Mouse (Mus musculus) heart, embryonic 12.5 days (tissue): ENCODE results near the gene Hfm1. TPM values are rescaled to one million over a fixed set of nuclear protein-coding genes. Genes with fewer than 3 reads are reported as not detected.
A peak's percentile ranks its signal among the peaks of the same experiment; 100 is the strongest.

ENCODE experiments used
- ATAC-seq: fragments of 200-750 bp; cut with Nextera tagmentation; 2 replicates; pipeline ENCODE4 v1.8.0; 2017; ENCODE audit warnings: moderate TSS enrichment, moderate library complexity; ENCODE audit not compliant: insufficient number of reproducible peaks, low FRiP score
- H3K27ac ChIP-seq: fragments of 300-500 bp; sonication (generic); 2 replicates; pipeline ENCODE4 v1.5.1; 2016; ENCODE audit warnings: mild to moderate bottlenecking, moderate library complexity; ENCODE audit not compliant: poor library complexity, severe bottlenecking
- H3K27me3 ChIP-seq: fragments of 300-500 bp; sonication (generic); replicated peaks from 2 replicates; pipeline ENCODE4 v1.6.1; 2016; ENCODE audit warnings: mild to moderate bottlenecking, moderate library complexity
- H3K36me3 ChIP-seq: fragments of 300-500 bp; sonication (generic); 2 replicates; pipeline ENCODE4 v1.6.1; 2016; ENCODE audit warnings: mild to moderate bottlenecking, moderate library complexity
- H3K4me1 ChIP-seq: fragments of 300-500 bp; sonication (generic); replicated peaks from 2 replicates; pipeline ENCODE4 v1.6.1; 2016; ENCODE audit warnings: mild to moderate bottlenecking
- H3K4me2 ChIP-seq: fragments of 300-500 bp; sonication (generic); 2 replicates; pipeline ENCODE4 v1.6.1; 2016; ENCODE audit warnings: mild to moderate bottlenecking, moderate library complexity
- H3K4me3 ChIP-seq: fragments of 300-500 bp; sonication (generic); 2 replicates; pipeline ENCODE4 v1.5.1; 2016; ENCODE audit warnings: mild to moderate bottlenecking
- H3K9ac ChIP-seq: fragments of 300-500 bp; sonication (generic); 2 replicates; pipeline ENCODE4 v1.6.1; 2016; ENCODE audit warnings: mild to moderate bottlenecking, moderate library complexity
- H3K9me3 ChIP-seq: fragments of 300-500 bp; sonication (generic); replicated peaks from 2 replicates; pipeline ENCODE4 v1.6.1; 2016; ENCODE audit warnings: mild to moderate bottlenecking, moderate library complexity
- WGBS: fragments of 180-500 bp; shearing (Covaris S2); methylation state at CpG from one replicate; pipeline ENCODE4 v1.1.7; 2016; 5-methylcytosine and 5-hydroxymethylcytosine counted together
- polyA plus RNA-seq: library from polyadenylated mRNA; unstranded; fragments of >200 nt; fragmentation: Nextera tagmentation; extraction: Ambion mirVana; gene quantifications from 2 replicates; pipeline ENCODE4 v1.2.1, GENCODE M21; 2016

The Hfm1 gene
- polyA plus RNA-seq, 1 experiment from 2014 or later = 1.7 TPM

DNA sequence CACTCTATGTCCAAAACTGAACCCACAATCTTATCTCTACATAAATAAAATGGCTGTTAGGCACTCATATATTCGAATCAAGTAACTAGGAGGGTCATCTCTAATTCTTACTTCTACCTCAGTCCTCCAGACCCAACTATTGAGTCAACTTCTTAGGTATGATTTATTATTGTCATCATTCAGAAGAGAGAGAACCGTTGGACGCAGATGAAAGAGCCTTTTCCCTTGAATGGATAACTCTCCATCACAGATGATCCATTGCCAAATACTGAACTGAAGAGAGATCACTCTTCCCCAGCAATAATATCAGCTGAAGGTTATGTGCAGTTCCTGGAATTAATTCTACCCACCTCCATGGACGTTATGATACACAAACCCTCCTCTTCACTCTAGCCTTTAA lies 20.2 kb upstream of the Hfm1 start:
- Histone ChIP-seq H3K4me1 (no peaks in the 10 kb centered on the region), H3K9me3 (no peaks in the 10 kb centered on the region), H3K4me2 (no peak overlapping the region), H3K36me3 (no peaks in the 10 kb centered on the region), H3K9ac (no peak overlapping the region), H3K4me3 (no peak overlapping the region), H3K27me3 (no peaks in the 10 kb centered on the region), H3K27ac (no peak overlapping the region)
- ATAC-seq = no peak
- 76% methylated on average over 4 of the region's 4 CpGs for WGBS

DNA sequence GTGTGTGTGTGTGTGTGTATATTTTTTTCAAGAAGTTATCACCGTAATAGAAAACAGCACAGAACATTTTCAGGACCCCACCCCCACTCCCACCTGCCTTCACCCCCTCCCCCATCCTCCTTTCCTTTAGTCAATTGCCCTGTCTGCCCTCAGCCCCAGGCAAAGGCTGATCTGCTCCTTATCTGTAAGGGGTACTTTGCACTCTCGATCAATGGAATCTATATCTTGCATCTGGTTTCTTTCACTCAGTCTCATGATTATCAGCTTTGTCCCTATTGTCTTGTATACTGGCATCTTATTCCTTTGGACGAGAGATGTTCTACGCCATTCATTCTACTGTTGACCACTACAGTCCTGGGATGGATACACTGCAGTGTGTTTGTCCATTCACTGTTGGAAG lies 1.9 kb upstream of the Hfm1 start:
- Histone ChIP-seq H3K4me1 (0 out of 2 replicates have a peak, but pooled peaks cover 3% of the 10 kb centered on the region), H3K9ac (no peak overlapping the region), H3K4me2 (no peak overlapping the region), H3K27me3 (no peaks in the 10 kb centered on the region), H3K9me3 (0 out of 2 replicates have a peak, but pooled peaks cover 2% of the 10 kb centered on the region), H3K27ac (no peak overlapping the region), H3K4me3 (no peak overlapping the region), H3K36me3 (no peaks in the 10 kb centered on the region)
- WGBS = 39% methylated on average over 4 of the region's 4 CpGs
- no peak for ATAC-seq

DNA sequence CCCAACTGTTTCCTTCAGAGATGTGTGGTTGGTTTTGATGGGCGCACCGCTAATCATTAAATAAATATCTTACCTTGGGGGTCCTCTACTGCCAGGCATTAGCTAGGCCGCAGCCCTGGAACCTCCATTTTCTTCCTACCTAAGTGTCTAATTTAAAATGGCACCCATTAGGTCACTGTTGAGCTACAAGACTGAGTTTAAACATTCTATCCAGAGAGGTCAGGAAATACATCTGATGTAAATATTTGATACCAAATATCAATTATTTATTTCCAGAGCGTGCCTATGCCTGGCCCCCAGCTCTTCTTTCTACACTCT lies 207 bp upstream of the Hfm1 start:
- Histone ChIP-seq H3K4me3 (peak overlapping the region; percentile 85), H3K9me3 (no peaks in the 10 kb centered on the region), H3K27ac (no peak overlapping the region), H3K9ac (peak overlapping the region; percentile 91), H3K4me1 (0 out of 2 replicates have a peak, but pooled peaks cover 3% of the 10 kb centered on the region), H3K36me3 (no peaks in the 10 kb centered on the region), H3K27me3 (no peaks in the 10 kb centered on the region), H3K4me2 (peak overlapping the region; percentile 90)
- WGBS = 41% methylated on average over 4 of the region's 4 CpGs
- no peak for ATAC-seq

DNA sequence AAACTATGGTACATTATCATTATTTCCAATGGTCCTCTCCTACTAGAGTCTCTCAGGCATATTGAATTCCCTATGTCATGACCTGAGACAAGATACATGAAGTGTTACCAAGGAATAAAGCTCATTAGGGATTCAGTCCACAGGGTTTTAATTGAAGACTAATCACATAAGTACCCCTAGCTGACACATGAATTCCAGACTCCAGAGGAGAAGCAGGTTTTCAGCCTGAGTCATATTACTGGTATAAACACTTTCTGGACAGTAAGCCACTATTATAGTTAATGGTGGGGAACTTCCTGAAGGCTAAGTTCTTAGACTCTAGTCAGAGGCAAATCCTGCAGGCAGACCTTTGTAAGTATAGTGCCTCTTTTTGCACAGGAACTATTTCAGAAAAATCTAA lies 6.8 kb downstream of the Hfm1 start:
- Histone ChIP-seq H3K9me3 (no peaks in the 10 kb centered on the region), H3K4me2 (no peak overlapping the region), H3K36me3 (no peaks in the 10 kb centered on the region), H3K4me1 (no peaks in the 10 kb centered on the region), H3K9ac (no peak overlapping the region), H3K27ac (no peak overlapping the region), H3K27me3 (no peaks in the 10 kb centered on the region), H3K4me3 (no peak overlapping the region)
- ATAC-seq = no peak

DNA sequence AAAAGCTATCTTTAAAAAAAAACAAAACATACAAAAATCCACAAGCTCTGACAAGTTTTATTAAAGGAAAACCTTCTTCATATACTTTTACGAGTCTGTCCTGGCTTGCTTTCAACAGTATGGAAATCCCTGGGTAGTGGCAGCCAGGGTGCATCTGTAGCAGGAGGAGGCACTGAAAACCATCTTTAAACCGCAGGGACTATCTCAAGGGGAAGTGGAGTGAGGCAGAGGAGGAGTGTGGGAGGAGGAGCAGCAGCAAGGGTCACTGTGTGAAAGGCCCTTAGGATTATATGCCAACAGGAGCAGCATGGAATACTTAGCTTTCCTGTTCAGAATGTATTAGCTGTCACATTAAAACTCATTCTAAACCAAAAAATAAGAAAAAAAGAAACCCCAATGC lies 29.2 kb downstream of the Hfm1 start:
- Histone ChIP-seq H3K27ac (no peak overlapping the region), H3K4me1 (no peaks in the 10 kb centered on the region), H3K4me3 (no peak overlapping the region), H3K9ac (no peak overlapping the region), H3K36me3 (no peaks in the 10 kb centered on the region), H3K9me3 (no peaks in the 10 kb centered on the region), H3K4me2 (no peak overlapping the region), H3K27me3 (no peaks in the 10 kb centered on the region)
- no peak for ATAC-seq
- WGBS = 52% methylated on average over 2 of the region's 2 CpGs

DNA sequence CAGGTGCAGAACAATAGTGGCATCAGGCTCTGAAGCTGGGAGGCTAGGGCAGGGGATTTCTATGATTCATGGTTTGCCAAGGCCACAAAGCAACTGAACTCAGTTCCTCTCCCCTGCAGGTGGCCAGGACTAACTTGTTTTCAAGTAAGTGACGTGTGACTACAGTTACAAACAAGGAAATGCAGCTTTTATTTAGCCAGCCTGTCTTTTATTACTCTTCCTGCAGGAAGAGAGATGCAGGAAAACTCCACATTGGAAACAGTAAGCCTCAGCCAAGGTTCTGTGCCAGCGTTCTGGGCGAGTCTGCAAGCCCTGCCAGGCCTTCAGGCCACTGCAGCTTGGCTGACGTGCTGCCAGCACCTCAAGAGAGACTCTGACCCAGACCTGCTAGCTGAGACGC lies 34.3 kb downstream of the Hfm1 start:
- H3K9me3 ChIP-seq = no peaks in the 10 kb centered on the region
- no peak overlapping the region for H3K4me2 ChIP-seq
- 38% methylated on average over 5 of the region's 5 CpGs for WGBS
- H3K9ac ChIP-seq = no peak overlapping the region
- H3K36me3 ChIP-seq = no peaks in the 10 kb centered on the region
- no peak for ATAC-seq
- H3K27me3 ChIP-seq = no peaks in the 10 kb centered on the region
- no peak overlapping the region for H3K27ac ChIP-seq
- no peaks in the 10 kb centered on the region for H3K4me1 ChIP-seq
- H3K4me3 ChIP-seq = no peak overlapping the region

DNA sequence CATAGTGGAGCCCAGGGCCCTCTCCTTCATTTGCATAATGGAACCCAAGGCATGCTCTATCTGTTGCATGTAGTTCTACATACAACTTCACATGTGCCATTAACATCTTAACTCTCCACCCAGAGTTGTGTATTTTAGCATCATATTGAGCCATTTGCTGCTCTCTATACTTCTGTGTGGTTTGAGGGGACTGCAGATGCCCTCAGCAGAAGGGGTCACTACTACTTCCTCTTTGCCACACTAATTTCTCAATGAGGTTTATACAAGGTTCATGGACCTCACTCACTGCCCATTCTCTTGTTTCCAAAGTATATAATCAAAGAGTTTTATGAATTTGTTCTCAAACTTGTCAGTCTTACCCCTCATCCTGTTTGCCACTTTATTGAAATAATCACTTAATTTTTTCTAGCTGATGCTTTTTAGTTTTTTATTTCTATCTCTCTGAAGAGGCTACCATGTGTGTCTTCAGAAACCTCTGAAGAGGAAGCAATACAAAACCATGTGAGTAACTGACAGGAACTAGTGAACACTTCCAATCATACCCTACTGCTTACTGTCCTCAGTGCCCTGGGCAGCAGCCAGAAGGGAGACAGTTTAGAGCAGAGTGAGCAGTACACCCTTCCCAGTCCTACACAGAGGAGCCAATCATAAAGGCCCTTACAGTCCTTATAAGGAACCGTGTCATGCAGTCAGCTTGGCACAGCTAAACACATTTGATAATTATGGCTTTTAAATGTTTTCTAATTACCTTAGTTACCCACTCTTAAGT lies 38.6 kb downstream of the Hfm1 start:
- H3K4me2 ChIP-seq = no peak overlapping the region
- no peaks in the 10 kb centered on the region for H3K9me3 ChIP-seq
- H3K27me3 ChIP-seq = no peaks in the 10 kb centered on the region
- ATAC-seq = no peak
- 71% methylated on average over 1 of the region's 1 CpGs for WGBS
- H3K9ac ChIP-seq = no peak overlapping the region
- no peak overlapping the region for H3K27ac ChIP-seq
- H3K36me3 ChIP-seq = no peaks in the 10 kb centered on the region
- no peaks in the 10 kb centered on the region for H3K4me1 ChIP-seq
- no peak overlapping the region for H3K4me3 ChIP-seq

DNA sequence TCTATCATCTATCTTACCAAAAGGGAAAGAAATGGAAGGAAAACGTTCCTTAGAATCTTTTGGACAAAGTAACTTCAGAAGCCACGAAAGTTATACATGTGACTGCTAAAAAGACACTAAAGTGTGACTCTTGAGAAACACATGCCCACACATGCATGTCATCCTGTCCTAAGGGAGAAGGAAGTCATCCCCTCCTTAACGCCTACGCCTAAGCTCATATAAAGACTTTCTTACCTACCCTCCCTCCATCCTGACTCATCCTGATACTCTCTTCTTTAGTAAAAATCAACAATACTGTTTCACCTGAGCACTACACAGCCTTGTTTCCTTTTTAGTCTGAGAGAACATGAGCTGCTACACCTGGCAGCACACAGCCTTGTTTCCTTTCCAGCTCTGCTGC lies 40.6 kb downstream of the Hfm1 start:
- Histone ChIP-seq H3K36me3 (no peaks in the 10 kb centered on the region), H3K9me3 (no peaks in the 10 kb centered on the region), H3K4me1 (no peaks in the 10 kb centered on the region), H3K4me3 (no peak overlapping the region), H3K27me3 (no peaks in the 10 kb centered on the region), H3K4me2 (no peak overlapping the region), H3K27ac (no peak overlapping the region), H3K9ac (no peak overlapping the region)
- no peak for ATAC-seq
- WGBS = 78% methylated on average over 4 of the region's 4 CpGs

DNA sequence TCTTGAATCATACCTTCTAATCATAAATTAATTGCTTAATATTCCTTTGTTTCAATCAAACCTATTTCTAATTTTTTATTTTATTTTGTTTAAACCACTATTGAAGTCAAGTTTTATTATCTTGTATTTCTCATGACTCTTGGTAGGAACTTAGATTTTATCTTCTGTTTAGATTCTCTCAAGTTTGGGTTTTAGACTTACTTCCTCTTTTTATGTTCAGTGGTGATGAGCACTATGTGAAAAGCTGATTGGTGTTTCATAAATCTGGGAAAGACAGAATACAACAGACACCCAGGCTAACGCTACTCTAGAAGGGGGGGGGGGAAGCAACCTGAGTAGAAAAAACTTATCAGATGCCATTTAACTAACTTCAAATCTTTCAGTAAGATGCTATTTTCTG lies 49.7 kb downstream of the Hfm1 start:
- Histone ChIP-seq H3K27ac (no peak overlapping the region), H3K27me3 (no peaks in the 10 kb centered on the region), H3K36me3 (no peaks in the 10 kb centered on the region), H3K4me2 (no peak overlapping the region), H3K9ac (no peak overlapping the region), H3K4me3 (no peak overlapping the region), H3K4me1 (no peaks in the 10 kb centered on the region), H3K9me3 (no peaks in the 10 kb centered on the region)
- ATAC-seq = no peak
- 87% methylated on average over 1 of the region's 1 CpGs for WGBS

DNA sequence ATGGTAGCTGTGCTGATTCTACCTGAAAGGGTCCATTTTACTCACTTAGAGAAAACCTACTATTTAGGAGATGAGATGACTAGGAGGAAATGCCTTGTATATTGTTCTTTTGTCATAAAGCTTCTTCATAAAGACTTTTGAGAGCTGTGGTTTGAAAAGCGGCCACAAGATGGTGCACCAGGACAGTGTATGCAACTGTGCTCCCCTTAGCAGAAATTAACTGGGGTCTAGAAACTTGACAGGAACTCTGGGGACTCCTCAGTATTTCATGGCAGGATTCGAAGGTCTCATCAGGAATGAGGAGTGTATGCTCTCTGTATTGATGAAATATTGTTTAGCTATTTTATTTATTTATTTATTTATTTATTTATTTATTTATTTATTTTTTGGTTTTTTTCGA lies 65.7 kb downstream of the Hfm1 start:
- 38% methylated on average over 3 of the region's 3 CpGs for WGBS
- Histone ChIP-seq H3K4me3 (no peak overlapping the region), H3K9me3 (0 out of 2 replicates have a peak, but pooled peaks cover 2% of the 10 kb centered on the region), H3K27me3 (no peaks in the 10 kb centered on the region), H3K27ac (no peak overlapping the region), H3K4me2 (no peak overlapping the region), H3K4me1 (no peaks in the 10 kb centered on the region), H3K36me3 (no peaks in the 10 kb centered on the region), H3K9ac (no peak overlapping the region)
- ATAC-seq = no peak

DNA sequence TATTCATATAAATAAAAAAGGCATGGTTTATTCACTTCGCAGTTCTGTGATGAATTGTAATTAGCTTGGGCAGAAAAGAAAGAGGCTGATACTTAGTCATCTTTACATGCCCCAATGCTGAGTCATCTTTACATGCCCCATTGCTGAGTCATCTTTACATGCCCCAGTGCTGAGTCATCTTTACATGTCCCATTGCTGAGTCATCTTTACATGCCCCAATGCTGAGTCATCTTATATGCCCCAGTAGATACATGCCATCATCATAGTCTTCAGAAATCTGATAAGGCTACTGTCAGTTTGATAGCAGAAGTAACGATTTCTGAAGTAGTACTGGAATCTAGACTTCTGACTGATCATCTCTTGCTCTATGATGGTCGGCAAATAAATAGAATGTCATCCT lies 72.8 kb downstream of the Hfm1 start:
- no peaks in the 10 kb centered on the region for H3K27me3 ChIP-seq
- 0 out of 2 replicates have a peak, but pooled peaks cover 2% of the 10 kb centered on the region for H3K9me3 ChIP-seq
- H3K4me2 ChIP-seq = no peak overlapping the region
- H3K4me3 ChIP-seq = no peak overlapping the region
- H3K4me1 ChIP-seq = no peaks in the 10 kb centered on the region
- no peak overlapping the region for H3K9ac ChIP-seq
- WGBS = 84% methylated on average over 3 of the region's 3 CpGs
- H3K27ac ChIP-seq = no peak overlapping the region
- no peaks in the 10 kb centered on the region for H3K36me3 ChIP-seq
- ATAC-seq = no peak

DNA sequence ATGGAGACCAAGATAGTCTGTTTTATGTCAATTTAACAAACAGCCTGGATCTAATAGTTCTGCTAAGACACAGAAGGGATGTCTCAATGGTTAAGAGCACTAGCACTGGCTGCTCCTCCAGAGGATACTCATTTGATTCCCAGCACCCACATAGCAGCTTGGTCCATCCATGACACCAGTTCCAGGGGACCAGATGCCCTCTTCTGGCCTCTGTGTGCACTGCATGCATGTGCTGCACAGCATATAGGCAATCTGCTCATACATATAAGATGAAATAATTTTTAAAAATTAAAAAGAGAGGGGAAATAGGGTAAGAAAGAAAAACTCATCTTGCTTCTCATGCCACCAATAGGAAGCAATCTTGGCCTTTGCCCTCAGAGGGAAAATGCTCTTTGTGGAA lies 79.1 kb downstream of the Hfm1 start:
- Histone ChIP-seq H3K4me1 (no peaks in the 10 kb centered on the region), H3K9me3 (no peaks in the 10 kb centered on the region), H3K36me3 (no peaks in the 10 kb centered on the region), H3K4me3 (no peak overlapping the region), H3K27ac (no peak overlapping the region), H3K9ac (no peak overlapping the region), H3K27me3 (no peaks in the 10 kb centered on the region), H3K4me2 (no peak overlapping the region)
- ATAC-seq = no peak
